Mouse (Mus musculus): ENCODE data around the gene Sorbs1. TPM values are rescaled to one million over a fixed set of nuclear protein-coding genes. Genes with fewer than 3 reads are reported as not detected.

The Sorbs1 gene
- polyA plus RNA-seq, 1 experiment from 2014 or later, result 73.8 TPM

DNA sequence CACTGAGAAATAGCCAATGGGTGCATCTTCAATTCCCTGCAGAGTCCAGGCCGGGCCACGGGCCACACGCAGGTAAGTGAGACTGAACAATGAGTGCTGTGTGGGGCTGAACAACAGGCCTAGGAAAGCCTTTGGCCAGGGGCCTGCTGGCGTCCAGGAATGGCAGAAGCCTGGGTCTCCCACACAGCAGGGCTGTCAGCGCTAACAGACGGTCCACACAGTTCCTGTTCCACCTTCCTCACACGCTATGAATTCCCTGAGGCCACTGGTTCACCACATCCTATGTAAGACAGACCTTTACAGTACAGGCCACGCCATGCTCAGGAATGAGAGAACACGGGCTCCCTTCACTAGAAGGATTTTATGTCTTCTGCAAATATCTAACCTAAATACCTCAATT lies 103.5 kb downstream of the Sorbs1 start:
- WGBS, result 58% methylated on average over 9 of the region's 9 CpGs
- ATAC-seq, result 0 out of 2 replicates have a peak, but pooled peaks have one; percentile 4
- Histone ChIP-seq H3K36me3 (ENCODE audit: control insufficient read depth, insufficient read depth) (no peaks in the 10 kb centered on the region), H3K9me3 (ENCODE audit: control insufficient read depth) (no peaks in the 10 kb centered on the region), H3K4me2 (replicated peaks; ENCODE audit: low read depth) (no peak overlapping the region), H3K27ac (ENCODE audit: low read depth, low read length) (peak overlapping the region; percentile 64; the same call in 1 of the 2 replicates), H3K4me1 (replicated peaks; ENCODE audit: control insufficient read depth, insufficient read depth, low read length) (peaks cover 4% of the 10 kb centered on the region; the same call in 1 of the 2 replicates), H3K4me3 (ENCODE audit: low read depth, low read length) (no peak overlapping the region), H3K9ac (ENCODE audit: low read depth, low read length) (no peak overlapping the region), H3K27me3 (replicated peaks; ENCODE audit: control insufficient read depth, insufficient read depth, low read length) (no peaks in the 10 kb centered on the region)
- no peak for TF ChIP-seq CTCF (IDR thresholded peaks at IDR 0.05; ENCODE audit: low read depth)

GRCm38 (mm10) chr19:40409500-40410035 lies 104.0 kb downstream of the Sorbs1 start:
- Histone ChIP-seq H3K36me3 (ENCODE audit: control insufficient read depth, insufficient read depth) (no peaks in the 10 kb centered on the region), H3K4me2 (replicated peaks; ENCODE audit: low read depth) (no peak overlapping the region), H3K9me3 (ENCODE audit: control insufficient read depth) (no peaks in the 10 kb centered on the region), H3K27ac (ENCODE audit: low read depth, low read length) (peak overlapping the region; percentile 64; the same call in 1 of the 2 replicates), H3K27me3 (replicated peaks; ENCODE audit: control insufficient read depth, insufficient read depth, low read length) (no peaks in the 10 kb centered on the region), H3K9ac (ENCODE audit: low read depth, low read length) (no peak overlapping the region), H3K4me3 (ENCODE audit: low read depth, low read length) (no peak overlapping the region), H3K4me1 (replicated peaks; ENCODE audit: control insufficient read depth, insufficient read depth, low read length) (peaks cover 2% of the 10 kb centered on the region; the same call in 1 of the 2 replicates)
- 0 out of 2 replicates have a peak, but pooled peaks have one; percentile 20 for ATAC-seq
- no peak for TF ChIP-seq CTCF (IDR thresholded peaks at IDR 0.05; ENCODE audit: low read depth)
- WGBS, result 81% methylated on average over 11 of the region's 11 CpGs

DNA sequence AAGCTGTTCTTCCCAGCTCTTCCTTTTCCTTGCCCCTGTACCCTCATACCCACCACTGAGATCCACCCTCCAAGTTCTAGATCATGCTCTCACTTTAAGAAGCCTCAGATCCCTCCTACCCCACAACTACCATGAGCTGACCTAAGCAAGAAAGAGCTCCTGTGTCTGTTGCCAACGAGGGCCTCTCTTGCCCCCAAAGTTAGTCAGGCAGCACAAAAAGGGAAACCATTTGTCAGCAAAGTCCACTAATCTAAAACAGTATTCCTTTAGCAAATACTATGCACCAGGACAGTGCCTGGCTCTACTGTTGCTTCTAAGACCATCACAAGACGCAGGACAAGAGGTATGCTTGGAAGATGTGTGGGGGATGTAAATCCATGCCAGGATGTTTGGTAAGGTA lies 106.4 kb downstream of the Sorbs1 start:
- H3K4me2 ChIP-seq (replicated peaks; ENCODE audit: low read depth), result no peak overlapping the region
- H3K4me1 ChIP-seq (replicated peaks; ENCODE audit: control insufficient read depth, insufficient read depth, low read length), result peaks cover 4% of the 10 kb centered on the region; the same call in 1 of the 2 replicates
- no peak for ATAC-seq
- no peak overlapping the region; the same call in 1 of the 2 replicates for H3K27ac ChIP-seq (ENCODE audit: low read depth, low read length)
- TF ChIP-seq CTCF (IDR thresholded peaks at IDR 0.05; ENCODE audit: low read depth), result no peak
- H3K36me3 ChIP-seq (ENCODE audit: control insufficient read depth, insufficient read depth), result no peaks in the 10 kb centered on the region
- no peak overlapping the region for H3K4me3 ChIP-seq (ENCODE audit: low read depth, low read length)
- no peaks in the 10 kb centered on the region for H3K27me3 ChIP-seq (replicated peaks; ENCODE audit: control insufficient read depth, insufficient read depth, low read length)
- 89% methylated on average over 2 of the region's 2 CpGs for WGBS
- H3K9ac ChIP-seq (ENCODE audit: low read depth, low read length), result no peak overlapping the region
- H3K9me3 ChIP-seq (ENCODE audit: control insufficient read depth), result no peaks in the 10 kb centered on the region

GRCm38 (mm10) chr19:40406661-40407060 lies 106.9 kb downstream of the Sorbs1 start:
- no peak for ATAC-seq
- no peaks in the 10 kb centered on the region for H3K36me3 ChIP-seq (ENCODE audit: control insufficient read depth, insufficient read depth)
- H3K27ac ChIP-seq (ENCODE audit: low read depth, low read length), result no peak overlapping the region; the same call in 1 of the 2 replicates
- no peak overlapping the region for H3K4me3 ChIP-seq (ENCODE audit: low read depth, low read length)
- no peak for TF ChIP-seq CTCF (IDR thresholded peaks at IDR 0.05; ENCODE audit: low read depth)
- peaks cover 6% of the 10 kb centered on the region; the same call in 1 of the 2 replicates for H3K4me1 ChIP-seq (replicated peaks; ENCODE audit: control insufficient read depth, insufficient read depth, low read length)
- no peak overlapping the region for H3K9ac ChIP-seq (ENCODE audit: low read depth, low read length)
- WGBS, result 91% methylated on average over 8 of the region's 8 CpGs
- no peaks in the 10 kb centered on the region for H3K9me3 ChIP-seq (ENCODE audit: control insufficient read depth)
- H3K4me2 ChIP-seq (replicated peaks; ENCODE audit: low read depth), result no peak overlapping the region
- H3K27me3 ChIP-seq (replicated peaks; ENCODE audit: control insufficient read depth, insufficient read depth, low read length), result no peaks in the 10 kb centered on the region

- H3K4me2 ChIP-seq (replicated peaks; ENCODE audit: low read depth), result no peak overlapping the region
- H3K36me3 ChIP-seq (ENCODE audit: control insufficient read depth, insufficient read depth), result no peaks in the 10 kb centered on the region
- peaks cover 6% of the 10 kb centered on the region; the same call in 1 of the 2 replicates for H3K4me1 ChIP-seq (replicated peaks; ENCODE audit: control insufficient read depth, insufficient read depth, low read length)
- H3K4me3 ChIP-seq (ENCODE audit: low read depth, low read length), result no peak overlapping the region
- peak overlapping the region; percentile 54; the same call in 1 of the 2 replicates for H3K27ac ChIP-seq (ENCODE audit: low read depth, low read length)
- WGBS, result 47% methylated on average over 11 of the region's 11 CpGs
- no peaks in the 10 kb centered on the region for H3K9me3 ChIP-seq (ENCODE audit: control insufficient read depth)
- no peaks in the 10 kb centered on the region for H3K27me3 ChIP-seq (replicated peaks; ENCODE audit: control insufficient read depth, insufficient read depth, low read length)
- H3K9ac ChIP-seq (ENCODE audit: low read depth, low read length), result no peak overlapping the region
- ATAC-seq, result no peak
- no peak for TF ChIP-seq CTCF (IDR thresholded peaks at IDR 0.05; ENCODE audit: low read depth)
Measured at GRCm38 (mm10) chr19:40405808-40406207, 107.8 kb downstream of the Sorbs1 start.

GRCm38 (mm10) chr19:40404582-40404981 lies 109.0 kb downstream of the Sorbs1 start:
- ATAC-seq, result no peak
- H3K27ac ChIP-seq (ENCODE audit: low read depth, low read length), result no peak overlapping the region
- H3K9me3 ChIP-seq (ENCODE audit: control insufficient read depth), result no peaks in the 10 kb centered on the region
- H3K27me3 ChIP-seq (replicated peaks; ENCODE audit: control insufficient read depth, insufficient read depth, low read length), result no peaks in the 10 kb centered on the region
- WGBS, result 83% methylated on average over 2 of the region's 2 CpGs
- H3K4me3 ChIP-seq (ENCODE audit: low read depth, low read length), result no peak overlapping the region
- no peak overlapping the region for H3K9ac ChIP-seq (ENCODE audit: low read depth, low read length)
- TF ChIP-seq CTCF (IDR thresholded peaks at IDR 0.05; ENCODE audit: low read depth), result peak; percentile 62
- peaks cover 6% of the 10 kb centered on the region; the same call in 1 of the 2 replicates for H3K4me1 ChIP-seq (replicated peaks; ENCODE audit: control insufficient read depth, insufficient read depth, low read length)
- no peaks in the 10 kb centered on the region for H3K36me3 ChIP-seq (ENCODE audit: control insufficient read depth, insufficient read depth)
- no peak overlapping the region for H3K4me2 ChIP-seq (replicated peaks; ENCODE audit: low read depth)

Measured in intestine, postnatal 0 days (tissue).